Mouse (Mus musculus) ovary, postnatal 14 days (tissue): ENCODE results near the gene Xrra1.
"Not testable (repeated sequence)": the region's sequence is repeated elsewhere in the genome, so short reads cannot be mapped to it uniquely, and the experiment has no call there.

Experiments
- DNase-seq: peaks from one replicate; pipeline ENCODE4 v3.0.0; 2022; ENCODE audit warnings: low spot score

Xrra1 gene

GRCm38 (mm10) chr7:99953442-99954098, 94.7 kb downstream of the Xrra1 start:
- DNase-seq: no peak

- no peak for DNase-seq
Observed at GRCm38 (mm10) chr7:99954212-99954611, 95.3 kb downstream of the Xrra1 start.

- DNase-seq: no peak
Observed at GRCm38 (mm10) chr7:99956095-99956494, 97.2 kb downstream of the Xrra1 start.

GRCm38 (mm10) chr7:99957226-99957965, 98.5 kb downstream of the Xrra1 start:
- DNase-seq: no peak

GRCm38 (mm10) chr7:99960571-99960970, 101.7 kb downstream of the Xrra1 start:
- not testable (repeated sequence) for DNase-seq

- DNase-seq: no peak
Observed at GRCm38 (mm10) chr7:99961518-99961917, 102.6 kb downstream of the Xrra1 start.

GRCm38 (mm10) chr7:99962536-99963236, 103.8 kb downstream of the Xrra1 start:
- DNase-seq: no peak

GRCm38 (mm10) chr7:99963237-99963860, 104.4 kb downstream of the Xrra1 start:
- no peak for DNase-seq

- DNase-seq: no peak
Observed at GRCm38 (mm10) chr7:99965020-99965841, 106.3 kb downstream of the Xrra1 start.

GRCm38 (mm10) chr7:99966011-99966721, 107.2 kb downstream of the Xrra1 start:
- DNase-seq: no peak
